Mouse (Mus musculus): ENCODE results near the gene Cryba4.

DNA sequence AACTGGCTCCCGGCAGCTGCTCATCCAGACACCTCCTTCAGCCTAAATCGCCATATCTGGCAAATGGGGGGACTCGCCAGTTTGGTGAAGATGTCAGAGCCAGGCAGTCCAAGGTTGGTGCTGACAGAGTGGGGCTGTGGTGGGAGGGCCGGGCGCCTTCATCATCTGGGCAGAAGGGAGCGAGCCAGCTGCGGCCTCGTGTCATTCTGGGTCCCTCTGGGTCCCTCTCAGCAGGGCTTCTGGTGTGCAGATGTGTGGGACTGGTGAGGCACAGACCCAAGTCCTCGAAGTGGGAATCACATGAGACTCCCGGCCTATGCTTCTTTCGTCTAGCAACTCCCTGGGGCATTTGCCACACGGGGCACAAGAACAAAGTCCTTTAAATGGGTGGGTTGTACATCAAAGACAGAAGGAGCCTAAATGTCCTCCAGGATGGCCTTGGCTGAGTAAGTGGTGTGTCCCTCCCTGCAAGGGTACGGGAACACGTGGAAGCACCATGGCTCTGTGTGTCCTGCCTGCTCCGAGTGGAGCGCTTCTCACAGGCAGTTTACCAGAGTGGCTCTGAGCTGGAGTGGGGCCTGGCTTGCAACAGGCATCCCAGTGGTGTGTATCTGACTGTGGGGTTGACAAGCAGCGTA lies 40.1 kb upstream of the Cryba4 start:
- TF ChIP-seq GATA1 (IDR thresholded peaks at IDR 0.05; ENCODE audit: borderline replicate concordance, low read length) (no peak), FLI1 (IDR thresholded peaks at IDR 0.05; ENCODE audit: low read length) (no peak)
